Mouse (Mus musculus): ENCODE results near the gene Olfr1228. TPM values are rescaled to one million over a fixed set of nuclear protein-coding genes. Genes with fewer than 3 reads are reported as not detected.

The Olfr1228 gene
- not detected for total RNA-seq (2021)

DNA sequence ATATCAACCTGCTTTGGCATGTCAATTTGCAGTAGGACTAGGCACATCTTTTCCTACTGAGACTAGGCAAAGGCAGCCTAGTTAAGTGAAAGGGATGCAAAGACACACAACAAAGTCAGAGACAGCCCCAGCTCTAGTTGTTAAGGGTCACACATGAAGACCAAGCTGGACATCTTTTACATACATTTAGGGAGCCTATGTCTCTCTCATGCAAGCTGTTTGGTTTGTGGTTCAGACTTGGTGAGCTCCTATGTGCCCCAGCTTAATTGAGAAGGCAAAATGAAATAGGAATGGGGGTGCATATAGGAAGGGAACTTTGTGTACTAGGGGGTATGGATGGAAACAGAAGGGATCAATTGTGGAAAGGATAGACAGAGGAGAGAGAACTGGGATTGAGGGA is at the start of gene Olfr1228:
Gene Olfr1228, minus strand, starts transcription at position 101 of the 400 bp plus-strand sequence.
- DNase-seq = no peak
- intact Hi-C loops (cut with DNase I) = no loop called here

DNA sequence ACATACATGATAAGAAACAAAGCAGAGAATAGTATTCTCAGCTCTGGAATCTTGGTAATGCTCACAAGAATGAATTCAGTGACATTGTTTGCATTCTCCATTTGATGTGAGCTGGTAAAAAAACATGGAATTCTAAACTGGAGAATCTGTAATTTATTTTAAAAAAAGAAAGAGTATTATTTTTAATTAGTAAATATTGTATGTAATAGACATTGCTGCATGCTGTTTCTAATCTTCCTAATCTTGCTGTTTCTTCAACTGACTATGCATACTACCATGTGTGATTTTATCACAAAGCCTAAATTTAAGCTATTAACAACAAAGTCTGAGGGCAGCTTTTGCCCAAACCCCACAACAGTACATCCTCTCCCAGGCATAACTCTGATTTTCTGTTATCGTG is 43.3 kb upstream of the Olfr1228 start, which contains the start of gene Olfr1230:
Gene Olfr1230, minus strand, starts transcription at position 101 of the 400 bp plus-strand sequence.
- DNase-seq = no peak
- intact Hi-C loops (cut with DNase I) = no loop called here

DNA sequence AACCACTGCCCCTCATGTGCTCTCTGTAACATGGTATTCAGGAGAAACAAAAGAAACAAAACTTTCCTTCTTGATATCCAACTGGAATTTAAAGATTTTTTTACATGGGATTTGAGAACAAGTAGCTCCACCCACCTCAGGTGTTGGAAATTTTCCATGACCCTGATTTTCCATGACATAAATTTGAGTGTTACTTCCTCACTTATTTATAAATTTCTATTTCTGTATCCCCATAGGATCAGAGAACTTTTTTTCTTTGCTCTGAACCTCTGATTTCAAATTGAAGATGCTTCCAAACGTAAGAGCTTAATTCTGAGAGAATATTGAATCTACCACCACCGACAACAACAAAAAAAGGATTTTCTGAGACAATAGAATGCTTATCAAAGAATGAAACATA is 34.1 kb upstream of the Olfr1228 start, which contains the start of gene Olfr1229:
Gene Olfr1229, minus strand, starts transcription at position 101 of the 400 bp plus-strand sequence.
- DNase-seq = no peak
- intact Hi-C loops (cut with DNase I) = no loop called here

- no peak for DNase-seq
- intact Hi-C loops (cut with DNase I) = no loop called here
Observed at GRCm38 (mm10) chr2:89199948-89200347, 53.9 kb downstream of the Olfr1228 start, which contains the start of gene Olfr1226. Gene Olfr1226 (minus strand): TSS chr2:89200048.

Other genes starting within 250 kb of the Olfr1228 start
- not detected for gene Olfr1215, start 247.1 kb downstream of the Olfr1228 start, total RNA-seq (2021)
- gene Olfr1216, start 235.7 kb downstream of the Olfr1228 start, total RNA-seq (2021) = not detected
- not detected for gene Olfr1217, start 222.0 kb downstream of the Olfr1228 start, total RNA-seq (2021)
- not detected for gene Olfr1218, start 192.9 kb downstream of the Olfr1228 start, total RNA-seq (2021)
- not detected for gene Olfr1219, start 170.5 kb downstream of the Olfr1228 start, total RNA-seq (2021)
- not detected for gene Olfr1220, start 147.2 kb downstream of the Olfr1228 start, total RNA-seq (2021)
- not detected for gene Olfr1221, start 136.8 kb downstream of the Olfr1228 start, total RNA-seq (2021)
- gene Olfr1222, start 121.0 kb downstream of the Olfr1228 start, total RNA-seq (2021) = not detected
- not detected for gene Olfr1223, start 102.5 kb downstream of the Olfr1228 start, total RNA-seq (2021)
- not detected for gene Olfr1224-ps1, start 90.0 kb downstream of the Olfr1228 start, total RNA-seq (2021)
- not detected for gene Olfr1225, start 79.4 kb downstream of the Olfr1228 start, total RNA-seq (2021)
- not detected for gene Olfr1226, start 54.0 kb downstream of the Olfr1228 start, total RNA-seq (2021)
- not detected for gene Olfr1229, start 34.0 kb upstream of the Olfr1228 start, total RNA-seq (2021)
- gene Olfr1230, start 43.2 kb upstream of the Olfr1228 start, total RNA-seq (2021) = not detected
- not detected for gene Olfr1231, start 53.0 kb upstream of the Olfr1228 start, total RNA-seq (2021)
- gene Olfr1232, start 75.6 kb upstream of the Olfr1228 start, total RNA-seq (2021) = not detected
- gene Olfr1233, start 88.3 kb upstream of the Olfr1228 start, total RNA-seq (2021) = not detected
- gene Olfr1234, start 110.8 kb upstream of the Olfr1228 start, total RNA-seq (2021) = not detected
- gene Olfr1238, start 155.6 kb upstream of the Olfr1228 start, total RNA-seq (2021) = not detected
- not detected for gene Olfr1239, start 166.3 kb upstream of the Olfr1228 start, total RNA-seq (2021)
- gene Olfr1240, start 188.9 kb upstream of the Olfr1228 start, total RNA-seq (2021) = not detected
- not detected for gene Olfr1241, start 233.1 kb upstream of the Olfr1228 start, total RNA-seq (2021)
- gene Olfr1242, start 244.3 kb upstream of the Olfr1228 start, total RNA-seq (2021) = not detected